In genomic region chr4:125912444-125913049, GRCm38 (mm10) we compare ENCODE assay signal across 7 mouse cellular contexts.
DNase-seq lines count a peak whose midpoint lies in the region; ATAC-seq and TF ChIP-seq lines count a peak whose summit lies in the region.

No protein-coding gene starts in this region.

- H3K36me3 ChIP-seq in E14TG2a.4 (ENCODE audit: insufficient read depth, low read length): no peaks in the 10 kb centered on the region
- no peaks in the 10 kb centered on the region for H3K36me3 ChIP-seq in heart, embryonic 12.5 days
- no peaks in the 10 kb centered on the region for H3K36me3 ChIP-seq in liver, embryonic 14.5 days (replicated peaks; ENCODE audit: control insufficient read depth, insufficient read depth, low read depth)

- H3K27ac ChIP-seq in cortical plate, adult 2 months (ENCODE audit: insufficient read depth, low read length): no peak overlapping the region
- no peak overlapping the region for H3K27ac ChIP-seq in heart, embryonic 12.5 days (ENCODE audit: poor library complexity, severe bottlenecking)
- no peak overlapping the region for H3K27ac ChIP-seq in liver, embryonic 14.5 days

- H3K9me3 ChIP-seq in E14TG2a.4 (ENCODE audit: low read length): no peaks in the 10 kb centered on the region
- no peaks in the 10 kb centered on the region for H3K9me3 ChIP-seq in heart, embryonic 12.5 days (replicated peaks)
- H3K9me3 ChIP-seq in liver, embryonic 14.5 days (ENCODE audit: control insufficient read depth, low read length): no peaks in the 10 kb centered on the region

- DNase-seq in ZHBTc4 (ENCODE audit: low read depth, low spot score): peak; percentile 93
- DNase-seq in kidney, postnatal 4 days: peak; percentile 70 to 76
- DNase-seq in liver, embryonic 14.5 days (ENCODE audit: low read depth in 3 of 3, low spot score in 3 of 3): peak; percentile 26 to 46 (median 38)
- DNase-seq in retina, adult 2 months (ENCODE audit: low read depth, low spot score): peak; percentile 13

- no peak for TF ChIP-seq POLR2A in cortical plate, adult 2 months (IDR thresholded peaks at IDR 0.05; ENCODE audit: extremely low read depth, insufficient read depth, low read length)

- no peak overlapping the region for H3K9ac ChIP-seq in heart, embryonic 12.5 days
- no peak overlapping the region for H3K9ac ChIP-seq in liver, embryonic 14.5 days (replicated peaks)

- WGBS in heart, embryonic 12.5 days: 25% methylated on average over 8 of the region's 8 CpGs
- WGBS in liver, embryonic 14.5 days (ENCODE audit: insufficient replicate concordance): 22% methylated on average over 8 of the region's 8 CpGs

- H3K4me2 ChIP-seq in heart, embryonic 12.5 days: no peak overlapping the region
- no peak overlapping the region for H3K4me2 ChIP-seq in liver, embryonic 14.5 days (ENCODE audit: low read depth)

- no peak for TF ChIP-seq EP300 in liver, embryonic 14.5 days (IDR thresholded peaks at IDR 0.05; ENCODE audit: low read depth)

- peak; percentile 84 for TF ChIP-seq CTCF in E14TG2a.4 (conservative IDR thresholded peaks at IDR 0.05; ENCODE audit: low read length)
- peak; percentile 66 for TF ChIP-seq CTCF in cortical plate, adult 2 months (IDR thresholded peaks at IDR 0.05; ENCODE audit: extremely low read depth, insufficient read depth, low read length)
- peak; percentile 92 for TF ChIP-seq CTCF in liver, embryonic 14.5 days (IDR thresholded peaks at IDR 0.05; ENCODE audit: low read depth)

- H3K4me3 ChIP-seq in E14TG2a.4 (replicated peaks; ENCODE audit: low read length): peak overlapping the region; percentile 21
- H3K4me3 ChIP-seq in cortical plate, adult 2 months (ENCODE audit: insufficient read depth, low read length): no peak overlapping the region
- H3K4me3 ChIP-seq in heart, embryonic 12.5 days: no peak overlapping the region
- H3K4me3 ChIP-seq in liver, embryonic 14.5 days (ENCODE audit: insufficient read depth in 1 of 2, low read depth in 2 of 2, low read length in 2 of 2): no peak overlapping the region

- peaks cover 42% of the 10 kb centered on the region for H3K27me3 ChIP-seq in E14TG2a.4 (ENCODE audit: insufficient read depth, low read length)
- H3K27me3 ChIP-seq in heart, embryonic 12.5 days (replicated peaks): peaks cover 53% of the 10 kb centered on the region
- peaks cover 5% of the 10 kb centered on the region for H3K27me3 ChIP-seq in liver, embryonic 14.5 days (ENCODE audit: control insufficient read depth, insufficient read depth, low read length)

- peak; percentile 40; the same call in 1 of the 2 replicates for ATAC-seq in heart, embryonic 12.5 days (ENCODE audit: insufficient number of reproducible peaks, low FRiP score)
- 0 out of 2 replicates have a peak, but pooled peaks have one; percentile 28 for ATAC-seq in liver, embryonic 14.5 days (ENCODE audit: insufficient read depth)

- H3K4me1 ChIP-seq in E14TG2a.4 (replicated peaks; ENCODE audit: low read depth, low read length): peaks cover 24% of the 10 kb centered on the region
- H3K4me1 ChIP-seq in cortical plate, adult 2 months (ENCODE audit: control insufficient read depth, insufficient read depth, low read length): no peaks in the 10 kb centered on the region
- H3K4me1 ChIP-seq in heart, embryonic 12.5 days (replicated peaks): no peaks in the 10 kb centered on the region; the same call in 1 of the 2 replicates
- no peaks in the 10 kb centered on the region for H3K4me1 ChIP-seq in liver, embryonic 14.5 days (replicated peaks; ENCODE audit: control insufficient read depth in 2 of 2, insufficient read depth in 2 of 2, low read length in 1 of 2)

Comparison
In these comparisons a context has a peak if more than half of its experiments do, and no peak if none do; other contexts are left out.
1. DNase-seq: peak in every context shown above with its lines; median percentile 93 in ZHBTc4; 73 in kidney, postnatal 4 days; 38 in liver, embryonic 14.5 days; 13 in retina, adult 2 months.